Mouse (Mus musculus) embryonic fibroblast, embryonic 13.5 days (primary cell): ENCODE data around the gene Rtn1. TPM values are rescaled to one million over a fixed set of nuclear protein-coding genes. Genes with fewer than 3 reads are reported as not detected.

ENCODE experiments used
- H3K27ac ChIP-seq: 2 replicates; pipeline ENCODE4 v1.5.1; 2012; ENCODE audit warnings: low read length, control low read depth, inconsistent platforms; ENCODE audit not compliant: insufficient read depth
- H3K4me1 ChIP-seq: 2 replicates; pipeline ENCODE4 v1.6.1; 2011; ENCODE audit warnings: low read length; ENCODE audit not compliant: control insufficient read depth, insufficient read depth
- H3K4me3 ChIP-seq: 2 replicates; pipeline ENCODE4 v1.5.1; 2011; ENCODE audit warnings: mild to moderate bottlenecking, control low read depth, low read length; ENCODE audit not compliant: insufficient read depth
- CTCF ChIP-seq: IDR thresholded peaks from 2 replicates; pipeline ENCODE4 v1.5.1; 2011; ENCODE audit warnings: mild to moderate bottlenecking, control low read depth, low read length, moderate library complexity, borderline replicate concordance; ENCODE audit not compliant: insufficient read depth
- POLR2A ChIP-seq: IDR thresholded peaks from 2 replicates; pipeline ENCODE4 v1.6.1; 2011; ENCODE audit warnings: low read depth, mild to moderate bottlenecking, control low read depth, low read length, moderate library complexity
- polyA plus RNA-seq: library from polyadenylated mRNA; stranded (reverse); fragments of >200 nt; gene quantifications from 2 replicates; pipeline ENCODE4 v1.2.4, GENCODE M21; 2011; ENCODE audit warnings: low read depth; ENCODE audit not compliant: missing spikeins, insufficient read length

Gene Rtn1
- polyA plus RNA-seq, 1 experiment = 0.90 TPM

DNA sequence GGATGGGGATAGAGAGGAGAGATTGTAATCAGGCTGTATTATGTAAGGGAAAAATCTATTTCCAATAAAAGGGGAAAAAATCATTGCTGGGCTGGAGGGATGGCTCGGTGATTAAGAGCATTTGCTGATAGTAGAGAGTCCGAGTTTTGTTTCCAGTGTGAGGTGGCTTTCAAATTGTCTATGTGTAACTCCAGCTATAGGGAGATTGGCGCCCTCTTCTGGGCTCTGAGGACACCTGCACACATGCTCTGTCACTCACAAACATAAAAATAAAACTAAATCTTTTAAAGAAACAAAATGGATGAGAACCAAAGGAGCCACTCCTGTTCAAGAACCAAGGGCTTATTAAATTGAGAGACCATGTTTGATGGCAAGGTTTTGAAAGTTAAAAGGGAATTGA lies 8.9 kb upstream of the Rtn1 start:
- H3K4me3 ChIP-seq = no peak overlapping the region
- no peak overlapping the region for H3K27ac ChIP-seq
- TF ChIP-seq POLR2A = no peak
- peak; percentile 25; the same call in 1 of the 2 replicates for TF ChIP-seq CTCF
- no peaks in the 10 kb centered on the region for H3K4me1 ChIP-seq

DNA sequence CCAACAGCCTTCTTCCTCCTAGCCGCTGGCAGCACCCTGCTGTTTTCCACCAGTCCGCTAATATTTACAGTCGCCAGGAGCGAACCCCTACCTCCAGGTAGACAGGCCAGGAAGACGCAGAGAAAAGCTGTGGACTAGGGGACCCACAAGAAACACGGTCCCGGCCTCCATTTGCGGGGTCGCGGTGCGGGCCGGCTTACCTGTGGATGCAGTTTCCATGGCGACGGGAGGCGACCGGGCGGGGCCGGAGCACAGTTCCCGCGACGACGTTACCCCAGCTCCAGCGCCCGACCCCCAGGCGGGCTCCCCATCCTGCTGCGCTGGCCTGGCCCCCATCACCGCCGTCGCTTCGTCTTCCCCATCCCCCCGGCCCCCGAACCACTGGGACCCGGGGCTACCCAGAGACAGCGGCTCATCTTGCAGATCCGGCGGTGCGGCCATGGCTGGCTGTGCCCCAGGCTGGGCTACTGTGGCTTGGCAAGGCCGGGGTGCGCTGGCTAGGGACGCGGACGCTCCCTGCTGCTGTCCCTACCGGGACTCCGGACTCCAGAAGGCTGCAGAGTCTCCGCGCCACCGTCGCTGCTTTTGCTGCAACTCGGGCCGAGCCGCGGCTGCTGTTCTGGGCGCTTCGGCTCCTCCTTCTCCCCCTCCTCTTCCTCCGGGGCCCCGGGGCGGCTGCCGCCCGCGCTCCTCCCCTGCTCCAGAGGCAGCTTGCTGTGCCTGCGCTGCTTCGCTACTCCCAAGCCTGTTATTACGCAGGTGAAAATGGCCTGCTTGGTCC lies 553 bp downstream of the Rtn1 start:
- H3K27ac ChIP-seq = no peak overlapping the region
- H3K4me1 ChIP-seq = no peaks in the 10 kb centered on the region
- no peak for TF ChIP-seq POLR2A
- no peak for TF ChIP-seq CTCF
- H3K4me3 ChIP-seq = peak overlapping the region; percentile 48

DNA sequence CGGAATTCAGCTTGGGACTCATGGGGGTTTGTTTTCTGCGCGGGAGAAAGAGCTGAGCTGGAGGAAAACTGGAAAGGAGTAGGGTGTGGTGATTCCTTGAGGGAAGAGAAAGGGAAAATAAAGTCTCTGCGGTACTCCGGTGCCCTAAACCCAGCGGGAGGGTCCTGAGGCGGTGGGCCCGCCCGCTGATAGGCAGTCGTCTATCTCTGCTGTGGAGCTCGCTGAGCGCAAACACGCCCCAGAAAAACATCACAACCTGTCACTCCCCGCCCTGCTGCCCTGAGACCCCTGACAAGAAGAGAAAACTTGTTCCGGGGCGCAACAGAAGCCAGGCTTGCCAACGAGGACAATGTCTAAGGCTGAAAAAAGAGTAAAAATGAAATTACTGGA lies 1.1 kb downstream of the Rtn1 start:
- H3K4me1 ChIP-seq = no peaks in the 10 kb centered on the region
- TF ChIP-seq CTCF (no peak), POLR2A (no peak)
- H3K27ac ChIP-seq = no peak overlapping the region
- H3K4me3 ChIP-seq = peak overlapping the region; percentile 48

DNA sequence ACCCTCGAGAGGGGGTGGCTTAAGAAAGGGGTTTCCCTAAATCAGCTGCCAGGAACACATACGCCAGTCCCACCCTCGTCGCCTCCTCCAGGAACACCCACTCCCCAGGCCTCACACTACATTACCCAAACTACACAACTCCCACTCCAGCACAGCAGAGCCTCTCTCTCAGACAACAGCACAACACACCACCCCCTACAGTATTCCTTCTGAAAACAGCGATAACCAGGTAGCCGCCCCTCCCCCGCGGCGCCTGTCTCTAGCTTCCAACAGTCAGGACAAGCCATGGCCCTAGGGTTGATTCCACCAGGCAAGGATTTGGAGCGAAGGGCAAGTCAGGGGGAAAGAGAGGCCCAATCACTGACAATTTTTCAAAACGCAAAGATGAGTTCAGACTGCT lies 1.7 kb downstream of the Rtn1 start:
- Histone ChIP-seq H3K4me1 (no peaks in the 10 kb centered on the region), H3K4me3 (no peak overlapping the region), H3K27ac (no peak overlapping the region)
- no peak for TF ChIP-seq POLR2A
- no peak for TF ChIP-seq CTCF

DNA sequence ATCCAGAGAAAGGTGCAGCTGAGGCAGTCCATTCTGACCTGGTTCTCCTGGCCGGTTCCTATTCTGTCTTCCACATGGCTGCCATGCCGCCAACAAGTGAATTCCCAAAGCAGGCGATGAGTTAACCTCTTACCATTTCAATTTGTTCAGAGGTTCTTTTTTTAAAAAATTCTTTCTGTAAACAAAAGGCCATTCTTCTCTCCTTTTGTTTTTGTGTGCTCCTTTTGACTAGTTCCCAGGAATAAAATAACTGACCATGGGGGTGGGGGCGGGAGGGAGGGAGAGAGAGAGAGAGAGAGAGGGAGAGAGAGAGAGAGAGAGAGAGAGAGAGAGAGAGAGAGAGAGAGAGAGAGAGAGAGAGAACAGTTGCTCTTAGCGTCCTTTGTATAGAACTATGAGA lies 3.8 kb downstream of the Rtn1 start:
- Histone ChIP-seq H3K27ac (no peak overlapping the region), H3K4me3 (no peak overlapping the region), H3K4me1 (no peaks in the 10 kb centered on the region)
- TF ChIP-seq CTCF (no peak), POLR2A (no peak)

DNA sequence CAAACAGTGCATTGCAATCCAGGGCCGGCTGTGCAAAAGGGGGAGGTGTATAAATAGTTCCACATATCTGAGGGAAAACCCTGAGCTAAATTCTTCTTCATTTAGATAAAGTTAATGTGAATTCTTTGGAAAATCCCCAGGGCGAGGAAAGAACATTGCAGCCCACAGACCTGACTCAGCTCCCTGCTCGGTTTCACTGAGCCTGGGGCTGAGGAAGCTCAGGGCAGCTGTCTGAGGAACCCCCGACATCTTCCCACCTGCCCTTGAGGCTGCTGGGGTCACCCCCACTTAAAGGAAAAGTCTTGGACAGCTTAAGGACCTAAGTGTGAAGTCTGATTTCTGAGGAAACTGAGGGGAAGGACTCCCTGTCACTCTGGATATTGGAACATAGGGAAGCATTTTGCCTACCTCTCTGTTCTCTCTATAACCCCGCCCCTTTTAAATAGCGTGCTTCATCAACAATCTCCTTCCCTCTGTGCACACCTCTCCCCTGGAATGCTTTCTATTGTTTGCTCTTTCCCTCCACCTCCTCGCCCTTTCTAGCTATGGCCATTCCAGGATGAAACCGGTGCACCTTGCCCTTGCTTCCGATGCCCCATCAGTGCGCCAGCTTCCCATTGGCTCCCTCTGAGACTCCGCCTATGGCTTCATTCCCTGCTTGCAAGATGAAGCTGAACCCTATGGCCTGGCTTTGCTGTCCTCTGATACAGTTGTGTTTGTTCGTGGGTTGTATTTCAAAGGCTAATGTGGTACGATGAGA lies 15.6 kb downstream of the Rtn1 start:
- H3K4me1 ChIP-seq = 0 out of 2 replicates have a peak, but pooled peaks cover 3% of the 10 kb centered on the region
- no peak for TF ChIP-seq POLR2A
- no peak for TF ChIP-seq CTCF
- no peak overlapping the region for H3K27ac ChIP-seq
- H3K4me3 ChIP-seq = no peak overlapping the region

DNA sequence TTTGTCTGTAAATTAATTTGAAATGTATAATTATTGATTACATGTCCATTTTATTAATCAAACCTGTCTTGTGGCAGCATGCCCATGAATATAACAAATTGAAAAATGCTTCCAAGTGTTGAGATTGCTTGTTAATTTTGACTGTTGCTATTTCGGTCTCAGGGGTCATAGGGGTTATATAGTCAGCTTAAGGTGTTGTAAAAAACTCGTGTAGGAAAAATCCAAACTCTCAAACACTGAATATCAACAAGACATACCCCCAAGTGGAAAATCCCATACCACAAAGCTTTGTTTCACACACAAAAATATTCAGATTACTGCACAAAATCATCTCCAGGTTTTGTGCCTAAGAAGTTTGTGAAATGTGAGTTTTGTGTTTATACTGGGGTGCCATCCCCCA lies 18.5 kb downstream of the Rtn1 start:
- no peak overlapping the region for H3K27ac ChIP-seq
- H3K4me1 ChIP-seq = 0 out of 2 replicates have a peak, but pooled peaks cover 3% of the 10 kb centered on the region
- no peak overlapping the region for H3K4me3 ChIP-seq
- no peak for TF ChIP-seq CTCF
- TF ChIP-seq POLR2A = no peak

DNA sequence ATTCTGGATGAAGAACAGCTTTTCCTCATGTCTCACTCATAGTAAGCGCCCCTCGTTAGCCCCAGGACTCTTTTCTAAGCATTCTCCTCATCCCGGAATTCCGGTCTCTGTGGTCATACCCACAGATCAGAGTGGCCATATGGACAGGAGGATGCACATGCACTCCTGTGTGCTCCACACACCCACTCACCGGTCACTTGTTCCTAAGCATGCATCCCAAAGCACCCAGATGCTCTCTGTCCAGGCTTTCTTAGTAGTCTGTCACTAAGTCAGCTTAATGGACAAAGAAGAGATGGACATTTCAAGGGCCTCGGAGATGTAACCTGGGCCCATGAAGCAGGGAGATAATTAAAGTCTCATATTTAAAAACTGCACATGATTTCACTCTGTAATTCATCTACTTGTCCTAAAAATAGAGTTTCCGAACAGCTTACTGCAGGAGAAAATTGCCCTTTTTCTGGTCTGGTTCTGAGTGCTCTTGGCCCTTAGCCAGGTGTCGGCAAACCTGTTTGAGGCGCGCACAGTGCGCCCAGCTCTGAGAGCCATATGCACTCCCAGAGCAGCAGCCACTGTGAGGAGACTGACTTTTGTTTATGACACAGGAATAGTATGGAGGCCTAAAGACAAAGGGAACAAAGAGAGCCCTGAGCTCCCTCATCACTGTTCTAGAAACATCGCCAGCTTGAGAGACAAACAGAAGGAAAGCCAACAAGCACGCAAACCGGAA lies 19.3 kb downstream of the Rtn1 start:
- Histone ChIP-seq H3K4me3 (no peak overlapping the region), H3K27ac (no peak overlapping the region), H3K4me1 (0 out of 2 replicates have a peak, but pooled peaks cover 3% of the 10 kb centered on the region)
- TF ChIP-seq POLR2A (no peak), CTCF (no peak)

DNA sequence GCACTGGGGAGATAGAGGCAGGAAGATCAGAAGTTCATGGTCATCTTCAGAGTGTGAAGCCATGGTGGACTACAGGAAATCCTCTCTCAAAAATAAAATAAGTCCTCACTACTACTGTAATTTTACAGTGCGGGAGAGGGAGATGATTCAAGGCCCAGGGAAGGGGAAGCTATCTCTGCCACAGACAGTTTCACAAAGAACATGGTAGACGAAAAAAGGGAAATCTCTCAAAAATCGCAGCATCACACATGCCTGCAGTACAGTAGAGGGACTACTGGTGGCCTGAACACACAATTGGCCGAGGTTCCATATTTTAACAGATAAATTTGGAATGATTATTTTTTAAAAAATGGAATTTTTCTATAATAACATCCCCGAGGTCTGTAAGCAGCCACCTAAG lies 20.0 kb downstream of the Rtn1 start:
- Histone ChIP-seq H3K4me1 (0 out of 2 replicates have a peak, but pooled peaks cover 3% of the 10 kb centered on the region), H3K27ac (no peak overlapping the region), H3K4me3 (no peak overlapping the region)
- TF ChIP-seq CTCF (no peak), POLR2A (no peak)
